Mouse (Mus musculus) neural tube, embryonic 14.5 days (tissue): Measurements from ENCODE around the gene Kdm2b. TPM values are rescaled to one million over a fixed set of nuclear protein-coding genes. Genes with fewer than 3 reads are reported as not detected.

Source experiments
- ATAC-seq: fragments of 200-750 bp; cut with Nextera tagmentation; 2 replicates; pipeline ENCODE4 v1.8.0; 2017; ENCODE audit warnings: low read depth, mild to moderate bottlenecking, moderate TSS enrichment, moderate library complexity
- H3K27ac ChIP-seq: fragments of 300-500 bp; sonication (generic); 2 replicates; pipeline ENCODE4 v1.5.1; 2014; ENCODE audit warnings: low read depth, mild to moderate bottlenecking, control low read depth, low read length, moderate library complexity, mixed read lengths
- H3K27me3 ChIP-seq: fragments of 300-500 bp; sonication (generic); 2 replicates; pipeline ENCODE4 v1.6.1; 2014; ENCODE audit warnings: low read length; ENCODE audit not compliant: control insufficient read depth, insufficient read depth
- H3K36me3 ChIP-seq: fragments of 300-500 bp; sonication (generic); 2 replicates; pipeline ENCODE4 v1.6.1; 2014; ENCODE audit warnings: low read length, mixed read lengths; ENCODE audit not compliant: control insufficient read depth, insufficient read depth
- H3K4me1 ChIP-seq: fragments of 300-500 bp; sonication (generic); 2 replicates; pipeline ENCODE4 v1.6.1; 2014; ENCODE audit warnings: low read length; ENCODE audit not compliant: control insufficient read depth, insufficient read depth
- H3K4me2 ChIP-seq: fragments of 300-500 bp; sonication (generic); 2 replicates; pipeline ENCODE4 v1.6.1; 2014; ENCODE audit warnings: mild to moderate bottlenecking, low read depth, low read length, control low read depth
- H3K4me3 ChIP-seq: fragments of 300-500 bp; sonication (generic); 2 replicates; pipeline ENCODE4 v1.5.1; 2014; ENCODE audit warnings: low read depth, low read length, control low read depth, mixed read lengths
- H3K9ac ChIP-seq: fragments of 300-500 bp; sonication (generic); replicated peaks from 2 replicates; pipeline ENCODE4 v1.6.1; 2014; ENCODE audit warnings: low read depth, mild to moderate bottlenecking, control low read depth, low read length, mixed read lengths
- H3K9me3 ChIP-seq: fragments of 300-500 bp; sonication (generic); 2 replicates; pipeline ENCODE4 v1.6.1; 2016; ENCODE audit warnings: low read length; ENCODE audit not compliant: control insufficient read depth
- WGBS: fragments of 180-500 bp; shearing (Covaris S2); extraction: QIAGEN DNeasy Blood & Tissue Kit; methylation state at CpG from one replicate; pipeline ENCODE4 v1.1.7; 2014; 5-methylcytosine and 5-hydroxymethylcytosine counted together
- polyA plus RNA-seq: library from polyadenylated mRNA; unstranded; fragments of >200 nt; fragmentation: Nextera tagmentation; extraction: Ambion mirVana; gene quantifications from 2 replicates; pipeline ENCODE4 v1.2.1, GENCODE M21; 2014

The Kdm2b gene
- polyA plus RNA-seq, 1 experiment from 2014 or later: 82.7 TPM

GRCm38 (mm10) chr5:122912863-122913262 is 76.8 kb downstream of the Kdm2b start:
- Histone ChIP-seq H3K27me3 (no peaks in the 10 kb centered on the region), H3K4me1 (no peaks in the 10 kb centered on the region), H3K9me3 (no peaks in the 10 kb centered on the region), H3K9ac (no peak overlapping the region), H3K36me3 (no peaks in the 10 kb centered on the region), H3K27ac (no peak overlapping the region), H3K4me2 (no peak overlapping the region), H3K4me3 (no peak overlapping the region)
- no peak for ATAC-seq
- 96% methylated on average over 4 of the region's 4 CpGs for WGBS

- H3K27ac ChIP-seq: no peak overlapping the region
- H3K9ac ChIP-seq: no peak overlapping the region
- no peaks in the 10 kb centered on the region for H3K9me3 ChIP-seq
- no peak overlapping the region for H3K4me2 ChIP-seq
- H3K36me3 ChIP-seq: no peaks in the 10 kb centered on the region
- WGBS: 77% methylated on average over 18 of the region's 18 CpGs
- no peaks in the 10 kb centered on the region for H3K27me3 ChIP-seq
- no peak overlapping the region for H3K4me3 ChIP-seq
- H3K4me1 ChIP-seq: no peaks in the 10 kb centered on the region
- no peak for ATAC-seq
Observed at GRCm38 (mm10) chr5:122909481-122909880, 80.1 kb downstream of the Kdm2b start.

- Histone ChIP-seq H3K9me3 (no peaks in the 10 kb centered on the region), H3K4me3 (no peak overlapping the region), H3K27ac (no peak overlapping the region), H3K4me2 (no peak overlapping the region), H3K36me3 (no peaks in the 10 kb centered on the region), H3K4me1 (no peaks in the 10 kb centered on the region), H3K9ac (no peak overlapping the region), H3K27me3 (no peaks in the 10 kb centered on the region)
- WGBS: 87% methylated on average over 2 of the region's 2 CpGs
- ATAC-seq: no peak
Observed at GRCm38 (mm10) chr5:122908001-122908400, 81.6 kb downstream of the Kdm2b start.

GRCm38 (mm10) chr5:122907182-122907581 is 82.4 kb downstream of the Kdm2b start:
- Histone ChIP-seq H3K4me1 (no peaks in the 10 kb centered on the region), H3K9me3 (no peaks in the 10 kb centered on the region), H3K9ac (no peak overlapping the region), H3K27ac (no peak overlapping the region), H3K36me3 (no peaks in the 10 kb centered on the region), H3K27me3 (no peaks in the 10 kb centered on the region), H3K4me3 (no peak overlapping the region), H3K4me2 (no peak overlapping the region)
- 71% methylated on average over 1 of the region's 1 CpGs for WGBS
- no peak for ATAC-seq

GRCm38 (mm10) chr5:122903165-122903564 is 86.5 kb downstream of the Kdm2b start:
- Histone ChIP-seq H3K9ac (no peak overlapping the region), H3K27me3 (no peaks in the 10 kb centered on the region), H3K4me1 (peaks cover 13% of the 10 kb centered on the region), H3K9me3 (no peaks in the 10 kb centered on the region), H3K4me3 (no peak overlapping the region), H3K36me3 (no peaks in the 10 kb centered on the region), H3K27ac (no peak overlapping the region), H3K4me2 (no peak overlapping the region)
- no peak for ATAC-seq
- 92% methylated on average over 5 of the region's 5 CpGs for WGBS

- no peaks in the 10 kb centered on the region for H3K36me3 ChIP-seq
- H3K4me1 ChIP-seq: peaks cover 17% of the 10 kb centered on the region
- H3K27me3 ChIP-seq: no peaks in the 10 kb centered on the region
- no peak overlapping the region for H3K9ac ChIP-seq
- no peaks in the 10 kb centered on the region for H3K9me3 ChIP-seq
- no peak overlapping the region for H3K4me3 ChIP-seq
- 83% methylated on average over 6 of the region's 6 CpGs for WGBS
- H3K4me2 ChIP-seq: no peak overlapping the region
- H3K27ac ChIP-seq: no peak overlapping the region
- ATAC-seq: no peak
Observed at GRCm38 (mm10) chr5:122902228-122902627, 87.4 kb downstream of the Kdm2b start.

GRCm38 (mm10) chr5:122901666-122902065 is 88.0 kb downstream of the Kdm2b start:
- no peak for ATAC-seq
- Histone ChIP-seq H3K36me3 (no peaks in the 10 kb centered on the region), H3K9ac (no peak overlapping the region), H3K4me3 (no peak overlapping the region), H3K4me1 (peaks cover 17% of the 10 kb centered on the region), H3K27ac (no peak overlapping the region), H3K4me2 (no peak overlapping the region), H3K9me3 (no peaks in the 10 kb centered on the region), H3K27me3 (no peaks in the 10 kb centered on the region)
- 62% methylated on average over 3 of the region's 3 CpGs for WGBS

- Histone ChIP-seq H3K4me3 (peak overlapping the region; percentile 85; the same call in 1 of the 2 replicates), H3K27ac (peak overlapping the region; percentile 96), H3K9ac (peak overlapping the region; percentile 93; the same call in 1 of the 2 replicates), H3K4me1 (peaks cover 17% of the 10 kb centered on the region), H3K27me3 (no peaks in the 10 kb centered on the region), H3K9me3 (no peaks in the 10 kb centered on the region), H3K4me2 (peak overlapping the region; percentile 90), H3K36me3 (no peaks in the 10 kb centered on the region)
- WGBS: 52% methylated on average over 11 of the region's 11 CpGs
- ATAC-seq: no peak
Observed at GRCm38 (mm10) chr5:122901179-122901578, 88.4 kb downstream of the Kdm2b start.

GRCm38 (mm10) chr5:122900558-122901171 is 89.0 kb downstream of the Kdm2b start:
- H3K4me2 ChIP-seq: peak overlapping the region; percentile 90
- peak overlapping the region; percentile 93 for H3K9ac ChIP-seq
- no peaks in the 10 kb centered on the region for H3K36me3 ChIP-seq
- no peak; the same call in 1 of the 2 replicates for ATAC-seq
- peaks cover 17% of the 10 kb centered on the region for H3K4me1 ChIP-seq
- no peaks in the 10 kb centered on the region for H3K9me3 ChIP-seq
- peak overlapping the region; percentile 85 for H3K4me3 ChIP-seq
- 2% methylated on average over 33 of the region's 33 CpGs for WGBS
- H3K27ac ChIP-seq: peak overlapping the region; percentile 96
- H3K27me3 ChIP-seq: no peaks in the 10 kb centered on the region
